Mouse (Mus musculus): Measurements from ENCODE around the gene Gm21969.

DNA sequence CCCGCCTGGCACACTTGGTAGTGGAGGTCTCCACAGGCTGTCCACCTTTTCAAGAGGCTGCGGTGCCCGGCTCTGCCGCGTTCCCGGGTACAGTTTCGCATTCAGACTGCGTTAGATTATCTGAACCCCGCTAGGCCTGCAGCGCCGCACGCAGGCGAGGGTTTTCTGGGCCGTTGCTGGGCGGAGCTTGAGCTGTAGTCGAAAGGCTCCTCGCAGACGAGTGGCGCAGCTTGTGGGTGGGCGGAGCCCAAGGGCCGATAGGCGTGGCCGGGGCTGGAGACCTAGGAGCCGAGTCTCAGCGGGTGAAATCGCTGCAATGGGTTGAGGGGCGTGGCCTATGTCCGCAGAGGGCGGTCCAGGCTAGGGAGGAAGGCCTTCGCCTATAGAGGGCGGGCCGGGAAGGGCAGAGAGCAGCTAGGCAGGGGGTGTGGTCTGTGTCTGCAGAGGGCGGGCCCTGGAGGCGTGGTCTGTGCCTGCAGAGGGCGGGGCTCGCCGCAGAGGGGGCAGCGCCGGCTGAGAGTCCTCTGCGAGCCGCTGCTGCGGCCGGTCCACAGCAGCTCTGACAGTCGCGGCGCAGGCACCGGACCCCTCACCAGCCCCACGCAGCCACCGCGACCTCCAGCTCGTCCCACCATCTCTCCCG, 28.7 kb upstream of the Gm21969 start:
- TF ChIP-seq USF1 (IDR thresholded peaks at IDR 0.05; ENCODE audit: low read depth) (no peak), MAX (IDR thresholded peaks at IDR 0.05) (no peak), CTCF (IDR thresholded peaks at IDR 0.05; ENCODE audit: control insufficient read depth, insufficient read depth, insufficient read length) (peak; percentile 52), CEBPB (IDR thresholded peaks at IDR 0.05; ENCODE audit: low read depth) (no peak), MYOG (IDR thresholded peaks at IDR 0.05; ENCODE audit: control insufficient read depth, extremely low read depth, insufficient read length) (no peak)

Data from C2C12 (cell line).